ENCODE assay signal across 20 mouse cellular contexts in genomic region chr4:63547799-63548198, GRCm38 (mm10). TPM values are rescaled to one million over a fixed set of nuclear protein-coding genes. Genes with fewer than 3 reads are reported as not detected.
A peak's percentile ranks its signal among the peaks of the same experiment; 100 is the strongest.
DNase-seq lines count a peak whose midpoint lies in the region; ATAC-seq and TF ChIP-seq lines count a peak whose summit lies in the region.
"Had no signal": no experiment of that assay in that cellular context is flagged by ENCODE, and none has a peak within 500 bp of the region (broad histone marks: within the 10 kb centered on the region; RNA-seq: fewer than 3 reads in every experiment).

No protein-coding gene starts in this region.

- ATAC-seq in forebrain, embryonic 14.5 days = no peak
- no peak for ATAC-seq in forebrain, embryonic 11.5 days (replicated peaks; ENCODE audit: low FRiP score)
- no peak for ATAC-seq in liver, postnatal 0 days
- ATAC-seq in heart, embryonic 12.5 days (ENCODE audit: insufficient number of reproducible peaks, low FRiP score) = no peak
- no peak for ATAC-seq in hindbrain, embryonic 13.5 days (ENCODE audit: low FRiP score)
- ATAC-seq: midbrain, embryonic 13.5 days had no signal

- no peak for TF ChIP-seq CTCF in liver, postnatal 0 days (IDR thresholded peaks at IDR 0.05; ENCODE audit: low read depth)

- H3K36me3 ChIP-seq in forebrain, embryonic 14.5 days (ENCODE audit: control insufficient read depth, insufficient read depth, low read length) = peaks cover 36% of the 10 kb centered on the region
- H3K36me3 ChIP-seq in forebrain, embryonic 11.5 days (ENCODE audit: control insufficient read depth, insufficient read depth, low read length) = peaks cover 3% of the 10 kb centered on the region; the same call in 1 of the 2 replicates
- peaks cover 39% of the 10 kb centered on the region for H3K36me3 ChIP-seq in liver, postnatal 0 days (replicated peaks; ENCODE audit: insufficient read depth, low read length)
- peaks cover 48% of the 10 kb centered on the region for H3K36me3 ChIP-seq in heart, embryonic 12.5 days
- peaks cover 40% of the 10 kb centered on the region for H3K36me3 ChIP-seq in hindbrain, embryonic 13.5 days

- WGBS in forebrain, embryonic 14.5 days = 35% methylated on average over 1 of the region's 1 CpGs
- WGBS in forebrain, embryonic 11.5 days = 91% methylated on average over 1 of the region's 1 CpGs
- WGBS in liver, postnatal 0 days (ENCODE audit: insufficient replicate concordance) = 45% methylated on average over 1 of the region's 1 CpGs
- WGBS in heart, embryonic 12.5 days = 55% methylated on average over 1 of the region's 1 CpGs
- 67% methylated on average over 1 of the region's 1 CpGs for WGBS in hindbrain, embryonic 13.5 days

- peak; percentile 43 for DNase-seq in forebrain, embryonic 14.5 days (ENCODE audit: low spot score)
- DNase-seq in forebrain, embryonic 11.5 days (ENCODE audit: low spot score) = no peak
- DNase-seq in liver, postnatal 0 days = peak; percentile 15
- DNase-seq in liver (no peak), NIH3T3 (ENCODE audit: low read depth) (peak; percentile 57)
- DNase-seq: adrenal gland, postnatal 36 days; cerebellum, postnatal 36 days; gastrocnemius, postnatal 36 days; lung, postnatal 10 days had no signal

- no peak overlapping the region for H3K4me3 ChIP-seq in forebrain, embryonic 14.5 days (ENCODE audit: low read depth, low read length)
- no peak overlapping the region for H3K4me3 ChIP-seq in forebrain, embryonic 11.5 days (ENCODE audit: low read depth, low read length)
- no peak overlapping the region for H3K4me3 ChIP-seq in liver, postnatal 0 days (ENCODE audit: low read depth, low read length)
- no peak overlapping the region for H3K4me3 ChIP-seq in heart, embryonic 12.5 days
- no peak overlapping the region for H3K4me3 ChIP-seq in hindbrain, embryonic 13.5 days
- H3K4me3 ChIP-seq: forebrain, embryonic 12.5 days; hindbrain, embryonic 10.5 days; limb, embryonic 12.5 days; liver, embryonic 15.5 days; midbrain, embryonic 13.5 days had no signal

- H3K4me2 ChIP-seq in forebrain, embryonic 14.5 days (ENCODE audit: low read length) = no peak overlapping the region
- no peak overlapping the region for H3K4me2 ChIP-seq in forebrain, embryonic 11.5 days (ENCODE audit: low read depth, low read length, severe bottlenecking)
- H3K4me2 ChIP-seq in liver, postnatal 0 days (ENCODE audit: low read depth, low read length) = 0 out of 2 replicates have a peak overlapping the region, but pooled peaks have one; percentile 72
- no peak overlapping the region for H3K4me2 ChIP-seq in heart, embryonic 12.5 days
- no peak overlapping the region for H3K4me2 ChIP-seq in hindbrain, embryonic 13.5 days
- H3K4me2 ChIP-seq: forebrain, embryonic 12.5 days; limb, embryonic 12.5 days; liver, embryonic 15.5 days; midbrain, embryonic 13.5 days had no signal

- TF ChIP-seq EP300 in liver, postnatal 0 days (IDR thresholded peaks at IDR 0.05; ENCODE audit: low read depth) = no peak

- peaks cover 25% of the 10 kb centered on the region for H3K4me1 ChIP-seq in forebrain, embryonic 14.5 days (ENCODE audit: control insufficient read depth, insufficient read depth, low read length)
- peaks cover 9% of the 10 kb centered on the region for H3K4me1 ChIP-seq in forebrain, embryonic 11.5 days (replicated peaks; ENCODE audit: control insufficient read depth, insufficient read depth, low read length)
- peaks cover 30% of the 10 kb centered on the region for H3K4me1 ChIP-seq in liver, postnatal 0 days (ENCODE audit: insufficient read depth)
- H3K4me1 ChIP-seq in heart, embryonic 12.5 days (replicated peaks) = peaks cover 35% of the 10 kb centered on the region
- H3K4me1 ChIP-seq in hindbrain, embryonic 13.5 days (replicated peaks) = peaks cover 36% of the 10 kb centered on the region

- H3K27ac ChIP-seq in forebrain, embryonic 14.5 days (ENCODE audit: low read depth, low read length) = no peak overlapping the region
- no peak overlapping the region for H3K27ac ChIP-seq in forebrain, embryonic 11.5 days (ENCODE audit: low read depth, low read length)
- H3K27ac ChIP-seq in liver, postnatal 0 days (ENCODE audit: low read depth) = no peak overlapping the region
- H3K27ac ChIP-seq in heart, embryonic 12.5 days (ENCODE audit: poor library complexity, severe bottlenecking) = no peak overlapping the region
- no peak overlapping the region for H3K27ac ChIP-seq in hindbrain, embryonic 13.5 days
- H3K27ac ChIP-seq: forebrain, embryonic 12.5 days; hindbrain, embryonic 10.5 days; limb, embryonic 12.5 days; liver, embryonic 15.5 days; midbrain, embryonic 13.5 days had no signal

- H3K9ac ChIP-seq in forebrain, embryonic 14.5 days (ENCODE audit: low read length) = no peak overlapping the region
- no peak overlapping the region for H3K9ac ChIP-seq in forebrain, embryonic 11.5 days (ENCODE audit: low read length)
- H3K9ac ChIP-seq in liver, postnatal 0 days (replicated peaks) = no peak overlapping the region
- H3K9ac ChIP-seq in heart, embryonic 12.5 days = no peak overlapping the region
- H3K9ac ChIP-seq in hindbrain, embryonic 13.5 days = no peak overlapping the region
- H3K9ac ChIP-seq: forebrain, embryonic 12.5 days; limb, embryonic 12.5 days; liver, embryonic 15.5 days; midbrain, embryonic 13.5 days had no signal

- no peaks in the 10 kb centered on the region for H3K27me3 ChIP-seq in forebrain, embryonic 14.5 days (replicated peaks; ENCODE audit: control insufficient read depth, insufficient read depth, low read length)
- no peaks in the 10 kb centered on the region for H3K27me3 ChIP-seq in forebrain, embryonic 11.5 days (ENCODE audit: control insufficient read depth, insufficient read depth, low read length)
- no peaks in the 10 kb centered on the region for H3K27me3 ChIP-seq in liver, postnatal 0 days (ENCODE audit: insufficient read depth, low read length)
- H3K27me3 ChIP-seq in heart, embryonic 12.5 days (replicated peaks) = no peaks in the 10 kb centered on the region
- no peaks in the 10 kb centered on the region for H3K27me3 ChIP-seq in hindbrain, embryonic 13.5 days
- H3K27me3 ChIP-seq: forebrain, embryonic 12.5 days; limb, embryonic 12.5 days; liver, embryonic 15.5 days; midbrain, embryonic 13.5 days had no signal

- no peaks in the 10 kb centered on the region for H3K9me3 ChIP-seq in forebrain, embryonic 14.5 days (replicated peaks; ENCODE audit: control insufficient read depth, low read length)
- no peaks in the 10 kb centered on the region for H3K9me3 ChIP-seq in forebrain, embryonic 11.5 days (ENCODE audit: control insufficient read depth, low read length)
- no peaks in the 10 kb centered on the region for H3K9me3 ChIP-seq in liver, postnatal 0 days (ENCODE audit: low read length)
- no peaks in the 10 kb centered on the region for H3K9me3 ChIP-seq in heart, embryonic 12.5 days (replicated peaks)
- no peaks in the 10 kb centered on the region for H3K9me3 ChIP-seq in hindbrain, embryonic 13.5 days
- H3K9me3 ChIP-seq: forebrain, embryonic 12.5 days; hindbrain, embryonic 10.5 days; limb, embryonic 12.5 days; liver, embryonic 15.5 days; midbrain, embryonic 13.5 days had no signal

RNA-seq across cellular contexts. Expression of gene Atp6v1g1, which starts 3.2 kb away (rescaled TPM):
- polyA plus RNA-seq in forebrain, embryonic 14.5 days (2014; fragmentation: Nextera tagmentation; extraction: Ambion mirVana) = 526 and 544 TPM in 2 replicates
- polyA plus RNA-seq in forebrain, embryonic 11.5 days (2014; fragmentation: Nextera tagmentation; extraction: Ambion mirVana) = 298 and 308 TPM in 2 replicates
- 148 and 152 TPM in 2 replicates for polyA plus RNA-seq in liver, postnatal 0 days (2015; fragmentation: Nextera tagmentation; extraction: Ambion mirVana)
- polyA plus RNA-seq in heart, embryonic 12.5 days (2016; fragmentation: Nextera tagmentation; extraction: Ambion mirVana) = 196 and 202 TPM in 2 replicates
- polyA plus RNA-seq in hindbrain, embryonic 13.5 days (2015; fragmentation: Nextera tagmentation; extraction: Ambion mirVana) = 464 and 480 TPM in 2 replicates

RNA-seq across cellular contexts. Expression of gene Tmem268, which starts 10.8 kb away (rescaled TPM):
- polyA plus RNA-seq in forebrain, embryonic 14.5 days (2014; fragmentation: Nextera tagmentation; extraction: Ambion mirVana) = 4.9 and 5.4 TPM in 2 replicates
- polyA plus RNA-seq in forebrain, embryonic 11.5 days (2014; fragmentation: Nextera tagmentation; extraction: Ambion mirVana) = 6.0 and 8.1 TPM in 2 replicates
- polyA plus RNA-seq in liver, postnatal 0 days (2015; fragmentation: Nextera tagmentation; extraction: Ambion mirVana) = 13.1 and 17.3 TPM in 2 replicates
- 5.3 and 5.6 TPM in 2 replicates for polyA plus RNA-seq in heart, embryonic 12.5 days (2016; fragmentation: Nextera tagmentation; extraction: Ambion mirVana)
- polyA plus RNA-seq in hindbrain, embryonic 13.5 days (2015; fragmentation: Nextera tagmentation; extraction: Ambion mirVana) = 3.0 and 4.4 TPM in 2 replicates

RNA-seq across cellular contexts. Expression of gene Whrn, which starts 52.0 kb away (rescaled TPM):
- 4.1 and 5.0 TPM in 2 replicates for polyA plus RNA-seq in forebrain, embryonic 14.5 days (2014; fragmentation: Nextera tagmentation; extraction: Ambion mirVana)
- 10.7 and 11.0 TPM in 2 replicates for polyA plus RNA-seq in forebrain, embryonic 11.5 days (2014; fragmentation: Nextera tagmentation; extraction: Ambion mirVana)
- 0.61 and 0.64 TPM in 2 replicates for polyA plus RNA-seq in liver, postnatal 0 days (2015; fragmentation: Nextera tagmentation; extraction: Ambion mirVana)
- 4.7 and 5.1 TPM in 2 replicates for polyA plus RNA-seq in heart, embryonic 12.5 days (2016; fragmentation: Nextera tagmentation; extraction: Ambion mirVana)
- polyA plus RNA-seq in hindbrain, embryonic 13.5 days (2015; fragmentation: Nextera tagmentation; extraction: Ambion mirVana) = 5.3 and 5.6 TPM in 2 replicates

RNA-seq across cellular contexts. Expression of gene Gm11213, which starts 57.3 kb away (rescaled TPM):
- not detected in 2 replicates for polyA plus RNA-seq in forebrain, embryonic 14.5 days (2014; fragmentation: Nextera tagmentation; extraction: Ambion mirVana)
- polyA plus RNA-seq in forebrain, embryonic 11.5 days (2014; fragmentation: Nextera tagmentation; extraction: Ambion mirVana) = not detected in 2 replicates
- not detected in 2 replicates for polyA plus RNA-seq in liver, postnatal 0 days (2015; fragmentation: Nextera tagmentation; extraction: Ambion mirVana)
- polyA plus RNA-seq in heart, embryonic 12.5 days (2016; fragmentation: Nextera tagmentation; extraction: Ambion mirVana) = not detected in 2 replicates
- not detected in 2 replicates for polyA plus RNA-seq in hindbrain, embryonic 13.5 days (2015; fragmentation: Nextera tagmentation; extraction: Ambion mirVana)
- polyA plus RNA-seq: forebrain, embryonic 12.5 days; heart, embryonic 16.5 days; hindbrain, embryonic 10.5 days; kidney, embryonic 14.5 days; large intestine, adult 2 months; limb, embryonic 12.5 days; liver, embryonic 15.5 days; midbrain, embryonic 13.5 days; neural tube, embryonic 14.5 days had no signal

Comparison
In these comparisons a context has a peak if more than half of its experiments do, and no peak if none do; other contexts are left out.
1. DNase-seq: peak in forebrain, embryonic 14.5 days (single experiment), liver, postnatal 0 days (single experiment) and NIH3T3 (single experiment); none in forebrain, embryonic 11.5 days (single experiment) and liver (single experiment).